Mouse (Mus musculus): ENCODE measurements around the gene Dusp7.

GRCm38 (mm10) chr9:106339173-106339558, 29.3 kb upstream of the Dusp7 start:
- TF ChIP-seq GATA1 (IDR thresholded peaks at IDR 0.05; ENCODE audit: low read length) (no peak), TAL1 (IDR thresholded peaks at IDR 0.05; ENCODE audit: low read length) (no peak)

Data from erythroblast, embryonic 14.5 days (primary cell).